In the genomic region with DNA sequence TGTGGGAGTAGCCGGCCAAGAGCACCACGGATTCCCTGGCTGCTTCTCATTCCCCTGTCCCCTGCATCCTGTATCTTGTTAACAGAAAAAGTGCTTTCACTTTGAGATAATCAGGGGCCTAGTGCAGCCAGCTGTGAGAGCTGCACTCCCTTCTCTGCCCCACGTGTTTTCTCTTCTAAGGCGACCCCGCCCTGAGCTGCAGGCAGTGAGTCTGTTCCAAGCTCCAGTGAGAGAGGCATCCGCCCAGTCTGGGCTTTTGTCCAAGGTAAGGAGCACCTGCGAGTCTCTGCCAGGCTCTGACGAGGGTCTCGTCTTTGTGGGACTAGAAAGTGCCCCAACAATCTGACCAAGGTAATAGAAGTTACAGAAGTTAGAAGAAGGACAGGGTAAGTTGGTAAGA, we compare ENCODE assay signal across 9 mouse cellular contexts.
DNase-seq lines count a peak whose midpoint lies in the region.
"Had no signal": no experiment of that assay in that cellular context is flagged by ENCODE, and none has a peak within 500 bp of the region (broad histone marks: within the 10 kb centered on the region; RNA-seq: fewer than 3 reads in every experiment).

No protein-coding gene starts in this region.

- peak; percentile 11 to 54 for DNase-seq in adrenal gland, adult (ENCODE audit: inconsistent age in 2 of 2, low spot score in 1 of 2)
- DNase-seq in adrenal gland, adult 8-10 months: no peak
- peak; percentile 19 for DNase-seq in left cerebral cortex, postnatal 4 days
- DNase-seq in left cerebral cortex, postnatal 25 days (ENCODE audit: low spot score in 2 of 2): no peak
- peak; percentile 32 to 56 for DNase-seq in heart, postnatal 14 days
- peak; percentile 32 for DNase-seq in lung, postnatal 36 days
- no peak for DNase-seq in urinary bladder, postnatal 10 days (ENCODE audit: low spot score)
- no peak for DNase-seq in c-Kit-positive CD71-positive TER-119-positive erythroid progenitor cells, embryonic 14.5 days (ENCODE audit: low spot score)
- DNase-seq: cerebellum, adult 9-10 months had no signal

- intact Hi-C loops in left cerebral cortex, postnatal 4 days (cut with DNase I): no loop called here
- intact Hi-C loops in left cerebral cortex, postnatal 25 days (cut with DNase I): loop anchor here (2.0 kb wide), 1 partner anchor 15 kb away; no protein-coding TSS in a partner anchor
- intact Hi-C loops in heart, postnatal 14 days (cut with DNase I): loop anchor here (2.0 kb wide), 1 partner anchor 15 kb away; no protein-coding TSS in a partner anchor

Comparison
In these comparisons a context has a peak if more than half of its experiments do, and no peak if none do; other contexts are left out.
1. DNase-seq: peak in adrenal gland, adult (2 of 2), left cerebral cortex, postnatal 4 days (single experiment), heart, postnatal 14 days (2 of 2) and lung, postnatal 36 days (single experiment); none in adrenal gland, adult 8-10 months (single experiment), left cerebral cortex, postnatal 25 days (0 of 2), urinary bladder, postnatal 10 days (single experiment) and c-Kit-positive CD71-positive TER-119-positive erythroid progenitor cells, embryonic 14.5 days (single experiment).